Mouse (Mus musculus) stomach, adult 2 months (tissue): Measurements from ENCODE around the gene Vmn2r104. TPM values are rescaled to one million over a fixed set of nuclear protein-coding genes. Genes with fewer than 3 reads are reported as not detected.

Experiments used
- polyA plus RNA-seq: library from polyadenylated mRNA; depleted of rRNA; stranded (reverse); fragments of >200 nt; gene quantifications from 2 replicates; pipeline ENCODE4 v1.2.3, GENCODE M21; 2012; rRNA removed

Gene Vmn2r104
- not detected in 2 replicates for polyA plus RNA-seq

DNA sequence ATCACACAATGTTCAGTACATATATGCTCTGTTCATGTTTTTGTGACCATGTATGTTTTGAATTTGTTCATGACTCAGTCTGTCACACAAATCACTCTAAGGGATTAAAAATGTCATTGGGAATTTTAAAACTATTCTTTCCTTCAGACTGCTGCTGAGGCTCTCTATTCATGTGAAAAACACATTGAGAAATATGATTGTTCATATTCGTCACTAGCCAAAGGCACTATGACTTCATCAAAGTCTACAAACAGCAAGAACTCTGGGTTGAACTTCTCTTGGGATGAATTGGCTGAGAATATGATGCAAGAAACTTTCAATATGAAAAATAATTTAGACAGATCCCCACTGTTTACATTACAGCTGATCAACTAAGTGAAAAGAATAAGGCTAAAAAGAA, at the start of gene Vmn2r104:
Gene Vmn2r104, minus strand, starts transcription at position 101 of the 400 bp plus-strand sequence.

Other genes starting within 250 kb of the Vmn2r104 start
- not detected in 2 replicates for gene Fpr-rs7, start 65.9 kb upstream of the Vmn2r104 start, polyA plus RNA-seq
- gene Fpr-rs6, start 134.8 kb upstream of the Vmn2r104 start, polyA plus RNA-seq: not detected in 2 replicates
- not detected in 2 replicates for gene Vmn2r105, start 186.7 kb upstream of the Vmn2r104 start, polyA plus RNA-seq
- not detected in 2 replicates for gene Vmn2r106, start 237.2 kb upstream of the Vmn2r104 start, polyA plus RNA-seq